Mouse (Mus musculus) layer of hippocampus, postnatal 14 days (tissue): ENCODE measurements at regions not wholly inside any gene's neighbourhood (a gene's known extent, or its start where the extent isn't known, plus 50 kb on each side); places are given as distances from the start of the nearest gene placed in this dataset.

ENCODE experiments used
- DNase-seq, 2 experiments: peaks; one replicate each; pipeline ENCODE4 v3.0.0; 2021 to 2022; ENCODE audit warnings: low spot score in 2 of 2, mixed read lengths in 1 of 2

DNA sequence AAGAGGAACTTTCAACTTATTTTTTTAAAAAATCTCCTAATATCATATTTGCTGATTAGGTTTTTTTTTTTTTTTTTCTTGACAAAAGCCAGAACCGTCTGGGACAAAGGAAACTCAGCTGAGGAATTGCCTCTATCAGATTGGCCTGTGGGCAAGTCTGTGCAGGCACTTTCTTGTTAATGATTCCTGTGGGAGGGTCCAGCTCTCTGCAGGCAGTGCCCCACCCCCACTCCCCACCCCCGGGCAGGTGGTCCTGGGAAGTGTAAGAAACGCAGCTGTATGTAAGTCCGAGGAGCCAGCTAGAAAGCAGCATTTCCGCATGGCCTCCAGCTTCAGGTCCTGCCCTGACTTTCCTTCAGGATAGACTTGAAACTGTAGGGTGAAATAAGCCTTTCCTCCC is 377.7 kb downstream of the Sox2 start:
- no peak for DNase-seq

DNA sequence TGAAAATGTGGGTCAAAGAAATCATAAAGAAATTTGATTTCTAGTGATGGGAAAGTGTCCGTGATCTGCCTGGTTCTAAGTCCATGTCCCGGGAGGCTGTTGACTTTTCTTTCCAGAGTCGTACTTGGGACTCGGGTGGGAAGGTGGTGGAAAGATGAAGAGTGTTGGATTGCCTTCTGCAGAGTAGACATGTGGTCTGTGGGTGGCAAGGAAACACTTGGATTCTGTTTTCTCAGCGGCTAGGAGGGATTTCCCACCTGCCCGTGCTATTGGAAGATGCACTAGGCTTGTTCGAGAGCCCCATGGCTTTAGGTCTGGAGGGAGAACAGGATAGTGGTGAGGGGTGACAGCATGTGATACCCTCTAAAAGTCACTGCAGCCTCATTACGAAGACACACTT is 379.7 kb downstream of the Sox2 start:
- DNase-seq, result no peak

DNA sequence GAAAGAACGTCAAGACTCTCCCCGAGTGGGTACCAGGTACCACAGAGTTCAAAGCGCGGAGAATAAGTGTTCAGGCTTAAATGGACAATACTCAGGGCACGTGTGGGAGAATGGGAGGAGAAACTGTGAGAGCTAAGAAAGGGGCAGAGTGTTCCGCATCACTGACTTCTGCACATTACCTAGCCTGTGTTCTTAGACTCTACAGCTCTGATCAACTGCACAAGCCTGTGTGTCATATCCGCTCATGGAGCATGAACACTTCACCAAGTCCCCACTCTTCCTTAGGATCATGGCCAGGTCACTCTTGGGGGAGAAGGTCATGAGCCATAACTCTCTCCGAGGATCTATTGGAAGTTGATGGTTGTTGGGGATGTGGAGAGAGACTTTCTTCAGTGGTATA is 383.4 kb downstream of the Sox2 start:
- DNase-seq, result no peak

DNA sequence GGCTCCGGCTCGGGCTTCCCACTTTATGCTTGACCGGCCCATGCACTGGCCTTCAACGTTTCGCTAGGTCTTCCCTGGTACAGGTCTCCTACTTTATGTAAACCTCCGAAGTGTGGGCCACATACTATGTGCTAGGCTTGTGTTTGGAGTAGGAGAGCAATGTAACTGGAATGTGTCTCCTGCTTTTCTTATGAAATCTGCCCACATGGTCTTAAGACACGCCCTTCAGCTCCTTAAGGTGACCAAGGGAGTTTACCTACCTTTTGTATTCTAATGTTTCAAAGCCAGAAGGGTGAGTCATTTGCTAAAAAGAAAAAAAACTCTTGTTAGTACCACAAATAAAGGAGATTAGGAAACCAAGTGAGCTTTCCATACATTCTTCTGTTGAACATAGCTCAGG is 385.0 kb downstream of the Sox2 start:
- no peak for DNase-seq

DNA sequence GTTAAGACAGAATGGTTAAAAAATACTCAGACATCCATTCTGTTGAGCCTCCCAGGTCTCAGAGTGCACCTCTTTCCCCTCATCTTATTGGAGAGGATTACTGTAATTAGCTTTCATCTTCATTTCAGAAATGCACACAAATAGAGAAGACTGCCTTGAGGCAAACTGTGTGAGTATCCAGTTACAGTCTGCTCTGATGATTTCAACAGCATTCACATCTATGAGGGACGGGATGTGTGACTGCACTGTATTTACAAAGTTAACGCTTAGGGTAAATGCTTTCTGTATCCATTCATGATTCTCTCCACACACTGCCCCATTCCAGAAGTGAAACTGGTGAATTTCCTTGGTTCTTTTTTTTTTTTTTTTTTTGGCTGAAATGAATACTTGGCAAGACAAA is 393.5 kb downstream of the Sox2 start:
- DNase-seq, result no peak

DNA sequence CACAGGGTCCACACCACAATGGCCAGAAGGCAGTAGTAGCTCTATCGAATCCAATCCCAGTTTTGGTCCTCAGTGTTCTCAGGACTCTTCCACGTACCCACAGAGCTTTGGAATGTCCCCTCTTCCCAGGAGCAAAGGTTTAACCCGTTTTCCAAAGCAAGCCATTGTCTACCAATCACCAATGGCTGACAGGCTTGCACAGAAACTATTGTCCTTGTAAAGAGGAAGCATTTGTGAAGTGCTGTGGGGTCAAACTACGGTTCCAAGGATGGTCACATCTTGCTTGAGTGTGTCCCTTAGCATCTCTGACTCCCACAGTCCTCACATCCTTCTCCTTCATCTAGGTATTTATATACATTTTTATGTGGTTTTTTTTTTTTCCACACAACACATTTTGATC is 409.2 kb downstream of the Sox2 start:
- no peak for DNase-seq

DNA sequence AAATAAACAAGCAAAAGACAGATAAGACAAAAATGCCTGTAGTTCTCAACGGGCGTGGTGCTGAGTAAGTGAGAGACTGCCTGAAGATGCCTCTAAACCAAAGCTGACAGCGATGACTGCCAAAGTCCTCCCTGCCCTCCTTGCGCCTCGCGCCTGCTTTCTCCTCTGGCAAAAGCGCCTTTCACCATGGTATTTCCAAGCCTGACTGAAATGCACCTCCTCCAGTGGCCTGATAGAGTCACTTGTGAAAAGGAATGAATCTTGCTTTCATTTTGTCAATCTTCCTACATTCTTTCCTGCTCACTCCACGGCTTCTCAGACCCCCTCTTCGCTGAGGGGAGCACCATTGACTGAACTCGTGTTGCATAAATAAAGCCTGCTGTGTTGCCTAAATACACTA is 409.8 kb downstream of the Sox2 start:
- no peak for DNase-seq

DNA sequence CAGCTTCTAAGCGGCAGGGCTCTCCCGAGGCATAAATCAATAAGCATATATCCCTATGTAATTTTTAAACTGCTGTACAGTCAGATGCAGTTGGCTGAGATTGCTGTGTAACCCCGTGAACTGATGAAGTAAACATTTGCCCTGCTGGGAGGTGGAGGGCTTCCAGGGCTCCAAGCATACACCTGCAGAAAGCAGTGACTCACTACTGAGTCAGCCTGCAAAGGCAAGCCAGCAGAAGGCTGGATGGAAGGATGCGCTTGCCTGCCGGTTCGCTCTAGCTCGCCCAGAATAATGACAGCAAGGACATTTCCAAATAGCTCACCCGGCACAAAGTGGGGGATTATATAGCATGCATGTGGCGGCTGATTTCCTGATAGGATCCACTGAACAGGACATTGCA is 416.6 kb downstream of the Sox2 start:
- no peak for DNase-seq

DNA sequence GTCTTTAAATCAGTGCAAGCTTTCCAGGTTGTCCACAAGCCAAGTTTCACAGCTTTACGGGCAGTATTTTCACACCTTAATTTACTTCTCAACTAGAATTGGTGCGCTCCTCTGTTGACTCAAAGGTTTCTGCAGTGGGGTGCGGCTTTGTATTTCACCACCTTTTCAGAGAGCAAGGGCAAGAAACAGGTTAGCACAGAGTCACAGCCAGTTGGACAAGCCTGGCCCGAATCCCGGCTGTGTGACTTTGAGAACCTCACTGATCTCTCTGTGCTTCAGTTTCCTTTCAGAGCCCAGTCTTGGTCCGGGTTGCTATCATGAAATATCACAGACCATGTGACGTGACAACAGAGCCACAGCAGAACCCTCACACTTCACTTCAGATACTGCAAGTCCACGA is 418.4 kb downstream of the Sox2 start:
- DNase-seq, result no peak

DNA sequence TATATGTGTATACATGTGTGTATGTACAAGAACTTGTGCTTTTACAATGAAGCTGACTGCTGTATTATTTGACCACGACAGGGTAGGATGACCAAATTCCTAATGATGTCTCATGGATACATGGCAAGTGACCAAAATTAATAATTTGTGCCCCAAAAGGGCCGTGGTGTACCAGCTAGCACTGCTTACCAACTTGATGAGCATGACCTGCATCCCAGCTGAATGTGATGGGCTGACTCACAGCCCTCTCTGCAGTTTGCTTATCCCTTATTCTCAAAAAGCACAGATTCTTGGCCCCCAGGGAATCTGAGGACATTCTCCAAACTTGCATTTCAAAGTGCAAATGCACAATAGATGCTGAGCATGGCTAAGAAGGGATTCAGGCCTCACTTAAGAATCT is 420.8 kb downstream of the Sox2 start:
- no peak for DNase-seq

DNA sequence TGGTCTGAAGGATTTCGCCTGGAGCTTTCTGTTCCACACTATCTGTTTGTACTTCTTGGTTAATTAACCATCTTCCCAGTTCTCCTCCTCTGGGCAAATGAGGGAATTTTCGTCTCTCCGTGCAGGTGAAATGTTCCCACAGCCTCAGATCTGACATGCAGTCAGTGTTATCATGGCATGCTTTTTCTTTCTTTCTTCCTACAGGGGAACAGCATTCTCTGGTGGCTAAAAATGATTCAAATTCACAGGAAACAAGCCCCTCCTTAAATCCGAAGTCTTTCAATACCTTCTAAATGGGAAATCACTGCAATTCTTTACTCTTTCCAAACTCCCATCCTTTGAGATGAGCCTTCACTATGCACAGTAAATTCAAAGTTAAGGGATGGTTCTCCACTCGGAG is 429.7 kb downstream of the Sox2 start:
- no peak for DNase-seq

DNA sequence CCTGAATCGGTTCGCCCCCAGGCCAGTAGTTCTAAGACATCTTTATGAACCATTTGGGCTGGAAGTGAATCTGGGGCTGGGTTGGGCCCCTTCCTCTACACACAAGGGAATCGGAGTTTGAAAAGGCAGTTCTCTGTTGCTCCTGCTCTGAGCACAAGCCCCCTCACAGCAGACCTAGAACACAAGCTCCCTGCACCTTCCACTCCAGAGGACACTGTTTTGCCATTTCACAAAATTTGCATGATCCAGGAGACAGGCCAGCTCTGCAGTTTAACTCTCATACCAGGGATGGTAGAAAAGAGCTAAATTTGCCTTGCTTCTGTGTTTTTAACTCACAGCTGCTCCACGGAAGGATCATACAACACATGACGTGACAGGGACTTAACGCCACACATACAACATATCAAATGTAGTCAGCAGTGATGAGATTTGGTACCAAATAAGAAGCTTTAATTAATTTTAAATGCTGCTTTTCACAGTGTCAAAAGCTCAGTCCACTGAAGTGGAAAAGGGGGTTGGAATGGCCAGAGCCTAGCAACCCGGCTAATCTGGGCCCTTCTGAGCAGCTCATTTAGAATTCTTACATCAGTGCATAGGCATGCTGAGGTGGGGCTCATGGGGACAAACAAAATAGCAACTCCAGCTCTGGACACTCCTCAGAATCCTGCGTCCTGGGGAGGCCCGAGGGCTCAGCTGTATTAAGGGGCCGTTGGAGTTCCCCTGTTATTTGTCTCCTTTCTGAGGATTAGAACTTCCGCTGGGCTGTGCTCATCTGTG is 434.1 kb downstream of the Sox2 start:
- DNase-seq, result peak in 1 of 2 experiments; percentile 33

DNA sequence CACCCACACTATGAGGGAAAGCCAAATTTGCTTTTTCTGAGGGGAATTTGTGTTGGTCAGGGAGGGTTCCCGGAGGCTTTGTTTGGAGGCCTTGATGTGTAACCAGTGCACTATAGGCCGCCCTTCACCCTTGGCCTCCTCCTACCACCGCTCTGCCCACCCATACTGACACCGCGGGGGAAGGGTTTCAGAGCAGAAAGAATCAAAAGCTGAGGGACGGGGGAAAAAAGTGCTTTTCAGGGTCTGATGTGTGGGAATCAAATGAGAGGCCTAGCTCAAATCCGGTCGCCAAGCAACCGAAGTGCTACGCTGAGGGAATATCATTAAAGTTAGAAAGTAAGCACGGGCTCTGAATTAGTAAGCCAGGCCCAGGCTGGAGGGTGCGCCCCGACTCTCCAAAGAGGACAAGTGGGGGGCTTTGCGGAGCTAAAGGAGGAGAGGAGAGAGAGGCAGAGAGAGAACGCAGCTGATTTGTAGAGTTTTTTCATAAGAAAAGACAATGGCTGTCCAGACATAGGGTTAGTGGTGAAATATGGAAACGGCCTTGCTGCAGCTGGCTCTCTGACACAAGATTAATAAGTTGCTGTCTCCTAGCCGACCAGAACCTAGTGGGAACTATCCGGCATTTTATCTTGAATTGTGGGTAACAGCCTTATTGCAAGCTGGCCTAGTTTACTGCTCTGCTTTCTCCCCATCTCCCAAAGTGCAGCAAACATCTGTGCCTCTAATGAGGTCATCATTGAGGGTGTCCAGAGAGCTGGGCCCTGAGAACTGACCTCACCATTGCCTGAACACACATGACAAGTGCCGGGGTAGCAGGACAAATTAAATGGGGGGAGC is 438.3 kb downstream of the Sox2 start:
- peak; percentile 57 to 82 for DNase-seq

DNA sequence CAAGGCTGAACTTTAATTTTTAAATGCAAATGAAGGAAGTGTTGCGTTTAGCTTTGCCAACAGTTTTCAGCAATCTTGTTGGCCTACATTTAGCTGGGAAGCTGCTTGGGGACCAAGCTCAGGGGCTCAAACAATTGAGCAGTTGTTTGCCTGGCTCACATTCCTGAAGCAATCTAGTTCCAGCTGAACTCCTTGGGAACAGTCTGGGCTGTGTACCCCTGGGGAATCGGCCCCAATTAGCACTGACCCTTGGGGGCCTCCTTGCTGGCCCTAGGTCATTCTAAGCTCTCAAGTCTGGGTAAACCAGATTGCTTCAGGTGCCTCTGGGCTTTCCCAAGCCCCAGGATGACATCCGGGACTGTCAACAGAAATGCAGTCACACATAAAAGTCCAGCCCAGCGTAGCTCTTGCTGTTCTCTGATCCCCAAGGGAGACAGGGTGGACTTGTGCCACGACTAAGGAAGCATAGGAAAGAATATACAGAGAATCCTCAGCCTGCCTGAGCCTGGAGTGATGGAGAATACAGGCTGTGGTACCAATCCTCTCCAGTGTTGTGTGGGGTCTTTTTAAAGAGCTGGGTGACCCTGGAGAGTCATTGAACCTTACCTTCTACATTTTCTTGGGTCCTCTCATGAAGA is 440.4 kb downstream of the Sox2 start:
- peak; percentile 44 to 71 for DNase-seq

DNA sequence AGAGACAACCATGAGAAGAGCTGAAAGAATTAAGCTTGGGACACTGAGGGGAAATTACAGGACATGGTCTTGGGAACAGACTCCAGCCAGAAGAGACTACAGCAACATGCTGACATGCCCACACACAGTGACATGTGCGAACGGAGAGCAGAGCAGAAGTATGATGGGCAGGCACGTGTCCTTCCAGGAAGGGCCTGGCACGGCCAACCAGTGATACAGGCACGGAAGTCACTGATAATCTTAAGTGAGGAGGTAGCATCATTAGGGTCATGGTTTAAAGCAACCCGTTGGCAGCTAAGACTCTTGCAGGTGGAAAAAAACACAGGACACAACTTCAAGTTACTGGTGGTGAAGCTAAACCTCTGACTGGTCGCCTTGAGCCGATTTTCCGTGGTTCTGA is 442.8 kb downstream of the Sox2 start:
- DNase-seq, result no peak

DNA sequence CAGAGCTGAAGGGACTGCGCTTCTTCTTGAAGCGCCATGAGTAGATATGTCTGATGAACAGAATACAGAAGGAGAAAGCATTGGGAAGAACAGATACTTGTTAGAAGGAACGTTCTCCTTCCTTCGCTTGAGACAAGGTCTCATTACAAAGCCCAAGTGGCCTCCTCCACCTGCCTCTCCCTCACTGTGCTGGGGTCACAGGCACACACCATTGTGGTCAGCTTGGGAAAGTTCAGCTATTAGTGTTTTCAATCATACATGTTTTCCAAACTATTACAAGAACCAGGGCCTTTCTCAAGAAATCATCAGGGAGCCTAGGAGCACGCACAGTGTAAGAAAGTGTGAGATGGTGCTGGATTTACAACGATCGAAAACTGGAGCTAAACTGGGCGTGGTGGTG is 445.0 kb downstream of the Sox2 start:
- DNase-seq, result no peak

DNA sequence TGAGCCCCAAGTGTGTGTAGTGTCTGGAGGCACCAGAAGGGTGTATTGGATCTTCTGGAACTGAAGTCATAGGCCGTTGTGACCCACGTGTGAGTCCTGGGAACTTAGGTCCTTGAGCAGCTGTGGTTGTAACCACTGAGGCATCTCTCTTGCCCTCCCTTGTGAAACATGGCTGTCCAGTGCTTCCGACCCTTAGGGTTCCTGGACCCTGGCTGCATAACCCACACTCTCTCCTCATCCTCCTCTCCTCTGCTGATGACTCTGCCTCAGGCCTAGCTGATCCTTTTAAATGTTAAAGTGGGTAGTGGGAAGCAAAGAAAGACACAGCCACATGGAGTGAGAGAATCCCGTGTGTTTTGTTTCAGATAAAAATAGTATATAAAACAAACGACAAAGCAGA is 446.2 kb downstream of the Sox2 start:
- no peak for DNase-seq

DNA sequence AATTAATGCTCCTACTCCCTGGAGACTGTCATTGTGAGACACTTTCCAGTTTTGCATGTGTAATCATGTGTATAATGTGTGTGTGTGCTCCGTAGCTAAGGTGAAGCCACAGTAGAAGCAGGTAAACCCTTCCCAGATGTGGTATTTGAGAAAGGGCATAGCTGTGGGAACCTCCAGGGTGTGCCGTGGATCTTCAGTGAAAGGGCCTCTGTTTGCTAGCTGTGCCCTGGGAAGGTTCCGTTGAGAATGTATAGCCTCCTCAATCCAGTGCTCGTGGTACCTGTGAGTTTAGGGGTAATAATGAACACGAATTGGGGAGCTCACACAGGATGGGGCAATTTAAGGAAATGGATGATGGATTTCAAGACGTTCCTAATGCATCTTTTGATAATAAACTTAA is 447.6 kb downstream of the Sox2 start:
- DNase-seq, result no peak

DNA sequence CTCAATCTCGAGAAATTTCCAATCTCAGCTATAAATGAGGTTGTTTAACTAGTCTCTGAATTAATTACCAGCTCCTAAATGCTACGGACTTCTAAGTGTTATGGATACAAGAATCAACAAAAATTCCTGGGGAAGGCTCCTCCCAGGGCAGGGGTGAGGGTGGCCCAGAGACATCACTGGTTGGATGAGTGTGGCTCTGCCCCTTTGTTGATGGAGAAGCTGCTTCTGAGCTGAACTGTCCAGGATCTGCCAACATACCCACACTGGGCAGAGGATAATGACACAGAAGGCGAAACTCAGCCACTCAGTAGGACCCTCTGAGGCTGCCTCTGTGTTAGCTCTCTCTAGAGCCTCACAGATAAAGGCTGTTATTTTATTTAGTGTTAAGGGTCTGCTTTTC is 449.0 kb downstream of the Sox2 start:
- no peak for DNase-seq

DNA sequence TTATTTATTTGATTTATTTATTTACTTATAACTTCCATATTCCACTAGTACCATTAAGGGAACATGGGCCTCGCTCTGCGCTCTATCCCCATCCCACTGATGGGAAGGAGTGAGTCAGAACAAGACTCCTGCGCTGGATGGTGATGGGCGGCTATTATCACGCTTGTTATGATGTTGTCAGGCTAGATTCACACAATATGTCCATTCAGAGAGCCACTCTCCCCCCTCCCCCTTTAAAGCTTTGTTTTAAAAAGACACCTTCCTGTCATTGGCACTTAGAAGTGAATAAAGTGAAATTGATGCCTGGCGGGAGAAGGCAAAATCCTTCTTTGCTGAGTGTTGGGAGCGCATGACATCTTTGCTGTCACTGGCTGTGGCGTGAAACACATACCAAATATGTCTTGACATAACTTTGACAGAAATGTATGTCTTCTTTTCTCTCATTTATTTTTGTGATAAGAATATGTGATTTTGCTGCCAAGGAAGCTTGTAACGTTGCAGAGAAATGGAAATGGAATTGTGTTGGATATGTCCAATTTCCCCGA is 449.7 kb downstream of the Sox2 start:
- no peak for DNase-seq

DNA sequence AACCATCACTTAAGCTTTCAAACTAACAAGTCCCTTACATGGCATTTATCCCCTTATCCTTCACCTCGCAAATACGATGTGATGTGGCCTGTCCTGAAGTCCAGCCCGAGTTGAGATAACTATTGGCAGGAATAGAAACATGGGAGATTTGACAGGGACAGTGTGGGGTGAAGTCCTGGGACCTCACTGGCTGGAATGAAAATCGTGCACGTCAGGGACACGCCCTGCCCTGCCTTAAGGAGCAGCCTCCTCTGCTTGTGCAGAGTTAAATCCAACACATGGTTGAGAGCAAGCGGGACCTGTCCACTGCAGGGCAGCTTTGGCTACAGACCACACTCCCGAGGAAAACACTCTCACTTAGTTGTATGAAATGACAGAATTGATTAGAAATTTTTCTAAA is 451.1 kb downstream of the Sox2 start:
- DNase-seq, result no peak

DNA sequence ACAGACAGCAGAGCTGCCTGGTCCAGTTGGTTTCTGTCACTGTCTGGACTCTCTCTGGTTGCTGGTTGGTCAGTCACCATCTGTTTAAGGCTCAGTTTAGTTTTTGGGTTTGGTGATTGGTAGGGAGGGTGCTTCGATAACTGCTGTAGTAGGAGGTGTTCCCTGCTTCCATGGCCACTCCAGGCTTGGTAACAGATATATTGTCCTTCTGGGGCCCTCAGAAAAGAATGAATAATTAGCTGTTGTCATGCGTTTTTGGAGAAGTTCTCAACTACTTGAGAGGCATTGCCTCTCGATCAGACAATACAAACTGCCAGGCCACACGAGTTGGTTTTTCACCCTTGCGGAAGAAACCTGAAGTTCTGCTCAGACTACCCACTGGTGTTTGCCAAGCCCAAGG is 451.7 kb downstream of the Sox2 start:
- DNase-seq, result no peak
